In genomic region chr8:84025863-84026262, GRCm38 (mm10) we compare ENCODE assay signal across 9 mouse cellular contexts. TPM values are rescaled to one million over a fixed set of nuclear protein-coding genes. Genes with fewer than 3 reads are reported as not detected.
A peak's percentile ranks its signal among the peaks of the same experiment; 100 is the strongest.
DNase-seq lines count a peak whose midpoint lies in the region; ATAC-seq and TF ChIP-seq lines count a peak whose summit lies in the region.
"Had no signal": no experiment of that assay in that cellular context is flagged by ENCODE, and none has a peak within 500 bp of the region (broad histone marks: within the 10 kb centered on the region; RNA-seq: fewer than 3 reads in every experiment).

No protein-coding gene starts in this region.

- peak; percentile 78 for ATAC-seq in embryonic facial prominence, embryonic 13.5 days (ENCODE audit: insufficient number of reproducible peaks, insufficient read depth, low FRiP score, low TSS enrichment, low read depth)
- peak; percentile 81 for ATAC-seq in hindbrain, embryonic 16.5 days

- H3K9me3 ChIP-seq in E14TG2a.4 (ENCODE audit: low read length): no peaks in the 10 kb centered on the region
- H3K9me3 ChIP-seq in embryonic facial prominence, embryonic 13.5 days: no peaks in the 10 kb centered on the region
- no peaks in the 10 kb centered on the region for H3K9me3 ChIP-seq in hindbrain, embryonic 16.5 days (ENCODE audit: control insufficient read depth, low read length)
- H3K9me3 ChIP-seq in megakaryocyte, embryonic 14.5 days: no peaks in the 10 kb centered on the region

- H3K27me3 ChIP-seq in E14TG2a.4 (ENCODE audit: insufficient read depth, low read length): peaks cover under 1% of the 10 kb centered on the region; the same call in 1 of the 2 replicates
- peaks cover 55% of the 10 kb centered on the region for H3K27me3 ChIP-seq in embryonic facial prominence, embryonic 13.5 days
- H3K27me3 ChIP-seq in hindbrain, embryonic 16.5 days (replicated peaks; ENCODE audit: control insufficient read depth, insufficient read depth, low read length): no peaks in the 10 kb centered on the region; the same call in none of the 2 replicates
- H3K27me3 ChIP-seq in megakaryocyte, embryonic 14.5 days (replicated peaks): peaks cover 84% of the 10 kb centered on the region
- H3K27me3 ChIP-seq in splenic B cell, adult 2 months (ENCODE audit: control insufficient read depth, insufficient read depth, low read length, poor library complexity, severe bottlenecking): no peaks in the 10 kb centered on the region; the same call in 1 of the 2 replicates

- no peak for TF ChIP-seq CTCF in E14TG2a.4 (conservative IDR thresholded peaks at IDR 0.05; ENCODE audit: low read length)

- H3K9ac ChIP-seq in embryonic facial prominence, embryonic 13.5 days: peak overlapping the region; percentile 70
- H3K9ac ChIP-seq in hindbrain, embryonic 16.5 days (ENCODE audit: low read depth, low read length): peak overlapping the region; percentile 76

- peak overlapping the region; percentile 84 for H3K4me2 ChIP-seq in embryonic facial prominence, embryonic 13.5 days
- peak overlapping the region; percentile 91 for H3K4me2 ChIP-seq in hindbrain, embryonic 16.5 days (ENCODE audit: low read length)

- peaks cover 28% of the 10 kb centered on the region for H3K36me3 ChIP-seq in E14TG2a.4 (ENCODE audit: insufficient read depth, low read length)
- no peaks in the 10 kb centered on the region for H3K36me3 ChIP-seq in embryonic facial prominence, embryonic 13.5 days
- no peaks in the 10 kb centered on the region for H3K36me3 ChIP-seq in hindbrain, embryonic 16.5 days (ENCODE audit: control insufficient read depth, insufficient read depth, low read length)
- peaks cover 7% of the 10 kb centered on the region for H3K36me3 ChIP-seq in megakaryocyte, embryonic 14.5 days (replicated peaks; ENCODE audit: low read length)
- H3K36me3 ChIP-seq in splenic B cell, adult 2 months (ENCODE audit: control insufficient read depth, insufficient read depth, low read length, poor library complexity, severe bottlenecking): peaks cover under 1% of the 10 kb centered on the region; the same call in 1 of the 2 replicates

- DNase-seq in gastrocnemius, postnatal 10 days: peak; percentile 65
- DNase-seq in gastrocnemius, adult 8-10 months (ENCODE audit: low spot score in 2 of 2): no peak
- peak; percentile 35 for DNase-seq in splenic B cell, adult 2 months (ENCODE audit: low read depth, low spot score)
- no peak for DNase-seq in spleen, postnatal 14 days (ENCODE audit: low spot score in 2 of 2)

- peak overlapping the region; percentile 83 for H3K4me3 ChIP-seq in E14TG2a.4 (replicated peaks; ENCODE audit: low read length)
- H3K4me3 ChIP-seq in embryonic facial prominence, embryonic 13.5 days: peak overlapping the region; percentile 54
- H3K4me3 ChIP-seq in hindbrain, embryonic 16.5 days (ENCODE audit: low read length): peak overlapping the region; percentile 60
- peak overlapping the region; percentile 85 for H3K4me3 ChIP-seq in megakaryocyte, embryonic 14.5 days (replicated peaks)

- H3K27ac ChIP-seq in embryonic facial prominence, embryonic 13.5 days: no peak overlapping the region
- H3K27ac ChIP-seq in hindbrain, embryonic 16.5 days (ENCODE audit: low read depth, low read length): no peak overlapping the region

- H3K4me1 ChIP-seq in E14TG2a.4 (replicated peaks; ENCODE audit: low read depth, low read length): peaks cover 91% of the 10 kb centered on the region
- peaks cover 32% of the 10 kb centered on the region for H3K4me1 ChIP-seq in embryonic facial prominence, embryonic 13.5 days
- H3K4me1 ChIP-seq in hindbrain, embryonic 16.5 days (ENCODE audit: control insufficient read depth, insufficient read depth, low read depth, low read length): no peaks in the 10 kb centered on the region; the same call in 1 of the 2 replicates
- peaks cover 34% of the 10 kb centered on the region for H3K4me1 ChIP-seq in megakaryocyte, embryonic 14.5 days

- WGBS in embryonic facial prominence, embryonic 13.5 days: under 1% methylated on average over 41 of the region's 41 CpGs
- under 1% methylated on average over 41 of the region's 41 CpGs for WGBS in hindbrain, embryonic 16.5 days

RNA-seq across cellular contexts. Expression of gene Palm3, which starts 4.6 kb away (rescaled TPM):
- 1 to 10 TPM in 1 of 2 experiments, under 1 TPM in 1; 0.99 to 1.1 TPM for total RNA-seq in gastrocnemius, postnatal 10 days (2021)
- total RNA-seq in gastrocnemius, adult 8-10 months (2022): under 1 TPM in 2 of 4 experiments, not detected in 2; 0.11 to 0.16 TPM
- polyA plus RNA-seq in embryonic facial prominence, embryonic 13.5 days (2015; fragmentation: Nextera tagmentation; extraction: Ambion mirVana): 6.9 and 8.5 TPM in 2 replicates
- polyA plus RNA-seq in hindbrain, embryonic 16.5 days (2015; fragmentation: Nextera tagmentation; extraction: Ambion mirVana): 9.6 and 11.3 TPM in 2 replicates
- polyA plus RNA-seq in megakaryocyte, embryonic 14.5 days (2012; ENCODE audit: insufficient read depth, low replicate concordance): not detected in 2 replicates

RNA-seq across cellular contexts. Expression of gene 2210011C24Rik, which starts 13.9 kb away (rescaled TPM):
- 1 to 10 TPM; 1.7 to 2.0 TPM for total RNA-seq in gastrocnemius, postnatal 10 days (2021)
- 1 to 10 TPM; 1.1 to 3.9 (median 2.5) TPM for total RNA-seq in gastrocnemius, adult 8-10 months (2022)
- polyA plus RNA-seq in embryonic facial prominence, embryonic 13.5 days (2015; fragmentation: Nextera tagmentation; extraction: Ambion mirVana): 0.59 TPM in 1 of 2 replicates, not detected in the other
- polyA plus RNA-seq in hindbrain, embryonic 16.5 days (2015; fragmentation: Nextera tagmentation; extraction: Ambion mirVana): 1.1 TPM in 2 replicates
- polyA plus RNA-seq in megakaryocyte, embryonic 14.5 days (2012; ENCODE audit: insufficient read depth, low replicate concordance): not detected in 2 replicates

RNA-seq across cellular contexts. Expression of gene Il27ra, which starts 16.5 kb away (rescaled TPM):
- total RNA-seq in gastrocnemius, postnatal 10 days (2021): under 1 TPM; 0.84 to 0.87 TPM
- under 1 TPM; 0.27 to 0.56 (median 0.43) TPM for total RNA-seq in gastrocnemius, adult 8-10 months (2022)
- 0.66 and 1.0 TPM in 2 replicates for polyA plus RNA-seq in embryonic facial prominence, embryonic 13.5 days (2015; fragmentation: Nextera tagmentation; extraction: Ambion mirVana)
- polyA plus RNA-seq in hindbrain, embryonic 16.5 days (2015; fragmentation: Nextera tagmentation; extraction: Ambion mirVana): 0.55 and 0.71 TPM in 2 replicates
- 7.7 and 7.9 TPM in 2 replicates for polyA plus RNA-seq in megakaryocyte, embryonic 14.5 days (2012; ENCODE audit: insufficient read depth, low replicate concordance)

RNA-seq across cellular contexts. Expression of gene Rln3, which starts 18.9 kb away (rescaled TPM):
- not detected for total RNA-seq in gastrocnemius, postnatal 10 days (2021)
- total RNA-seq in gastrocnemius, adult 8-10 months (2022): not detected
- polyA plus RNA-seq in embryonic facial prominence, embryonic 13.5 days (2015; fragmentation: Nextera tagmentation; extraction: Ambion mirVana): not detected in 2 replicates
- 1.8 TPM in 2 replicates for polyA plus RNA-seq in hindbrain, embryonic 16.5 days (2015; fragmentation: Nextera tagmentation; extraction: Ambion mirVana)
- 0.31 TPM in 1 of 2 replicates, not detected in the other for polyA plus RNA-seq in megakaryocyte, embryonic 14.5 days (2012; ENCODE audit: insufficient read depth, low replicate concordance)
- total RNA-seq: heart, postnatal 36 days had no signal

RNA-seq across cellular contexts. Expression of gene 1700067K01Rik, which starts 24.6 kb away (rescaled TPM):
- under 1 TPM in 1 of 2 experiments, not detected in 1; 0.47 TPM for total RNA-seq in gastrocnemius, postnatal 10 days (2021)
- not detected for total RNA-seq in gastrocnemius, adult 8-10 months (2022)
- 0.73 and 1.6 TPM in 2 replicates for polyA plus RNA-seq in embryonic facial prominence, embryonic 13.5 days (2015; fragmentation: Nextera tagmentation; extraction: Ambion mirVana)
- polyA plus RNA-seq in hindbrain, embryonic 16.5 days (2015; fragmentation: Nextera tagmentation; extraction: Ambion mirVana): 0.90 and 0.94 TPM in 2 replicates
- 0.75 and 2.7 TPM in 2 replicates for polyA plus RNA-seq in megakaryocyte, embryonic 14.5 days (2012; ENCODE audit: insufficient read depth, low replicate concordance)
- total RNA-seq: heart, postnatal 36 days had no signal

Comparison
In these comparisons a context has a peak if more than half of its experiments do, and no peak if none do; other contexts are left out.
1. DNase-seq: peak in gastrocnemius, postnatal 10 days (single experiment) and splenic B cell, adult 2 months (single experiment); none in gastrocnemius, adult 8-10 months (0 of 2) and spleen, postnatal 14 days (0 of 2).
2. Peak in every context shown above with its lines, with median percentiles within 50 percentile points of each other: H3K4me3 ChIP-seq.